Mouse (Mus musculus): Measurements from ENCODE around the gene Zdhhc7. TPM values are rescaled to one million over a fixed set of nuclear protein-coding genes. Genes with fewer than 3 reads are reported as not detected.

The Zdhhc7 gene
- polyA plus RNA-seq, 1 experiment: not detected

GRCm38 (mm10) chr8:120110966-120111365, 9.7 kb upstream of the Zdhhc7 start:
- Histone ChIP-seq H3K4me3 (ENCODE audit: insufficient read depth, low read depth, low read length) (no peak overlapping the region), H3K4me1 (ENCODE audit: control insufficient read depth, insufficient read depth, low read length) (peaks cover 14% of the 10 kb centered on the region), H3K27ac (ENCODE audit: insufficient read depth, low read depth, low read length) (no peak overlapping the region)
- 85% methylated on average over 4 of the region's 4 CpGs for WGBS
- TF ChIP-seq POLR2A (IDR thresholded peaks at IDR 0.05; ENCODE audit: insufficient read depth, low read depth, low read length): no peak
- TF ChIP-seq CTCF (IDR thresholded peaks at IDR 0.05; ENCODE audit: insufficient read depth, low read depth, low read length): no peak

- TF ChIP-seq POLR2A (IDR thresholded peaks at IDR 0.05; ENCODE audit: insufficient read depth, low read depth, low read length) (no peak), CTCF (IDR thresholded peaks at IDR 0.05; ENCODE audit: insufficient read depth, low read depth, low read length) (no peak)
- 75% methylated on average over 3 of the region's 3 CpGs for WGBS
- H3K4me3 ChIP-seq (ENCODE audit: insufficient read depth, low read depth, low read length): no peak overlapping the region
- H3K4me1 ChIP-seq (ENCODE audit: control insufficient read depth, insufficient read depth, low read length): peaks cover 7% of the 10 kb centered on the region; the same call in 1 of the 2 replicates
- no peak overlapping the region for H3K27ac ChIP-seq (ENCODE audit: insufficient read depth, low read depth, low read length)
Measured at GRCm38 (mm10) chr8:120109149-120109548, 7.9 kb upstream of the Zdhhc7 start.

GRCm38 (mm10) chr8:120104721-120105272, 3.5 kb upstream of the Zdhhc7 start:
- no peak overlapping the region for H3K4me3 ChIP-seq (ENCODE audit: insufficient read depth, low read depth, low read length)
- TF ChIP-seq CTCF (IDR thresholded peaks at IDR 0.05; ENCODE audit: insufficient read depth, low read depth, low read length): no peak
- WGBS: 69% methylated on average over 9 of the region's 9 CpGs
- no peak overlapping the region for H3K27ac ChIP-seq (ENCODE audit: insufficient read depth, low read depth, low read length)
- H3K4me1 ChIP-seq (ENCODE audit: control insufficient read depth, insufficient read depth, low read length): peaks cover 4% of the 10 kb centered on the region; the same call in 1 of the 2 replicates

GRCm38 (mm10) chr8:120103916-120104315, 2.6 kb upstream of the Zdhhc7 start:
- no peak overlapping the region for H3K27ac ChIP-seq (ENCODE audit: insufficient read depth, low read depth, low read length)

GRCm38 (mm10) chr8:120100388-120101067, 754 bp downstream of the Zdhhc7 start:
- Histone ChIP-seq H3K27ac (ENCODE audit: insufficient read depth, low read depth, low read length) (peak overlapping the region; percentile 91; the same call in 1 of the 2 replicates), H3K4me1 (ENCODE audit: control insufficient read depth, insufficient read depth, low read length) (peaks cover 22% of the 10 kb centered on the region), H3K4me3 (ENCODE audit: insufficient read depth, low read depth, low read length) (peak overlapping the region; percentile 87)
- TF ChIP-seq POLR2A (IDR thresholded peaks at IDR 0.05; ENCODE audit: insufficient read depth, low read depth, low read length): no peak
- no peak for TF ChIP-seq CTCF (IDR thresholded peaks at IDR 0.05; ENCODE audit: insufficient read depth, low read depth, low read length)
- WGBS: 1% methylated on average over 25 of the region's 25 CpGs

More at GRCm38 (mm10) chr8:120103916-120104315, 2.6 kb upstream of the Zdhhc7 start:
- peaks cover 4% of the 10 kb centered on the region; the same call in 1 of the 2 replicates for H3K4me1 ChIP-seq (ENCODE audit: control insufficient read depth, insufficient read depth, low read length)
- H3K4me3 ChIP-seq (ENCODE audit: insufficient read depth, low read depth, low read length): no peak overlapping the region
- WGBS: 76% methylated on average over 9 of the region's 9 CpGs
- no peak for TF ChIP-seq POLR2A (IDR thresholded peaks at IDR 0.05; ENCODE audit: insufficient read depth, low read depth, low read length)
- no peak for TF ChIP-seq CTCF (IDR thresholded peaks at IDR 0.05; ENCODE audit: insufficient read depth, low read depth, low read length)

DNA sequence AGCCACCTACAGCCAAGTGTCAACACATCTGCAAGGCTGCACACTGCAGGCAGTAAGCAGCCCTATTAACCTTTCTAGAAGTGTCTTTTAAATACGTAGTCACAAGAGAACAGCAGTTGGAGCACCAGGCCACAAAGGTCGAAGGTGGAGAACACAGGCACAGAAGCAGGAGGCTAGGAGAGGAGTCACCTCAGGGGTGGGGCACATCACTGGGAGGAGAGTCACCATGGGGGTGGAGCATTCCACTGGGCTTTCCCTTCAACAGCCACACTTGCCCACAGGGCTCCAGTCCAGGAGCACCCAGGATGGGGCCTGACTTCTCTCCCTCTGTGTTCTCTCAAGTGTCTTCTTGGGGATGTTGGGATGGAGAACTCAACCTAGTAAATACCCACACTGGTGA, 4.8 kb downstream of the Zdhhc7 start:
- no peak overlapping the region for H3K27ac ChIP-seq (ENCODE audit: insufficient read depth, low read depth, low read length)
- peaks cover 31% of the 10 kb centered on the region for H3K4me1 ChIP-seq (ENCODE audit: control insufficient read depth, insufficient read depth, low read length)
- TF ChIP-seq CTCF (IDR thresholded peaks at IDR 0.05; ENCODE audit: insufficient read depth, low read depth, low read length): no peak
- no peak for TF ChIP-seq POLR2A (IDR thresholded peaks at IDR 0.05; ENCODE audit: insufficient read depth, low read depth, low read length)
- H3K4me3 ChIP-seq (ENCODE audit: insufficient read depth, low read depth, low read length): no peak overlapping the region
- WGBS: 41% methylated on average over 2 of the region's 2 CpGs

DNA sequence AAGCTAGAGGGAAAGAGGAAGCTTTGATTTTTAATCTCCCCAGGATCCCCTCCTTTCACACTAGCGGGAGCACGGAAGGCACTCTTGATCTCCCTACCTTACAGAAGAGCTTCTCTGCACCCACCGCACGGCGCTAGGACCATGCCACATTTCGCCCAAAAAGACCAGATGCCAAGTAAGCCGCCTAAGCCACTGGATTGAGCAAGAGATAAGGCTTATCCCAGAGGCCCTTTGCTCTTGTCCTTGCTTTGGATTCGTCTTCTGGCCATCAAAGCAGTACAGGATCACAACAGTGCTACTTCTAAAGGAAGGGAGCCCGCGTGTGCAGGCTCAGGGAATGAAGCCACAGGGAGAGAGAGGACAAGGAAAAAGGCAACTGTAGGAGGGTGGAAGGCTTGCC, 6.5 kb downstream of the Zdhhc7 start:
- Histone ChIP-seq H3K4me1 (ENCODE audit: control insufficient read depth, insufficient read depth, low read length) (peaks cover 31% of the 10 kb centered on the region), H3K27ac (ENCODE audit: insufficient read depth, low read depth, low read length) (no peak overlapping the region), H3K4me3 (ENCODE audit: insufficient read depth, low read depth, low read length) (no peak overlapping the region)
- WGBS: 73% methylated on average over 10 of the region's 10 CpGs
- no peak for TF ChIP-seq POLR2A (IDR thresholded peaks at IDR 0.05; ENCODE audit: insufficient read depth, low read depth, low read length)
- TF ChIP-seq CTCF (IDR thresholded peaks at IDR 0.05; ENCODE audit: insufficient read depth, low read depth, low read length): no peak

DNA sequence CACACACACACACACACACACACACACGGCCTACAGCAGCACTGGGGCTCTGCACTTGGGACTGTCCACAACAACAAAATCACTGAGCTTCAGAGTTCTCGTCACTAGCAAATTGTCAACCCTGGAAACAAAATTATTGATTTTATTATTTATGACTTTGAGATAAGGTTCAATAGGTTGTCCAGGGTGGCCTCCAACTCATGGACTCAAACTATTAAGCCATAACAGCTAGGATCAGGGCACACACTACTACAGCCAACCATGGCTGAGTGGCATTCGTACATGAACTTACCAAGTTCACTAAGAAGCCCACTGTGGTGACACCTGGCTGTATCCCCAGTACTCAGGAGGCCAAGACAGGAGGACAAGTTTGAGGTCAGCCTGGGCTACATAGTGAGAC, 8.2 kb downstream of the Zdhhc7 start:
- Histone ChIP-seq H3K4me1 (ENCODE audit: control insufficient read depth, insufficient read depth, low read length) (peaks cover 37% of the 10 kb centered on the region), H3K4me3 (ENCODE audit: insufficient read depth, low read depth, low read length) (no peak overlapping the region), H3K27ac (ENCODE audit: insufficient read depth, low read depth, low read length) (no peak overlapping the region)
- 93% methylated on average over 3 of the region's 3 CpGs for WGBS
- TF ChIP-seq CTCF (IDR thresholded peaks at IDR 0.05; ENCODE audit: insufficient read depth, low read depth, low read length): no peak
- no peak for TF ChIP-seq POLR2A (IDR thresholded peaks at IDR 0.05; ENCODE audit: insufficient read depth, low read depth, low read length)

GRCm38 (mm10) chr8:120091032-120091431, 10.2 kb downstream of the Zdhhc7 start:
- TF ChIP-seq POLR2A (IDR thresholded peaks at IDR 0.05; ENCODE audit: insufficient read depth, low read depth, low read length) (no peak), CTCF (IDR thresholded peaks at IDR 0.05; ENCODE audit: insufficient read depth, low read depth, low read length) (no peak)
- 92% methylated on average over 3 of the region's 3 CpGs for WGBS
- Histone ChIP-seq H3K4me1 (ENCODE audit: control insufficient read depth, insufficient read depth, low read length) (peaks cover 24% of the 10 kb centered on the region), H3K27ac (ENCODE audit: insufficient read depth, low read depth, low read length) (no peak overlapping the region), H3K4me3 (ENCODE audit: insufficient read depth, low read depth, low read length) (no peak overlapping the region)

All from olfactory bulb, adult 2 months (tissue).